Comparison of ENCODE assay signal across 8 mouse cellular contexts in genomic region chr3:144412538-144413272, GRCm38 (mm10).
DNase-seq lines count a peak whose midpoint lies in the region; ATAC-seq lines count a peak whose summit lies in the region.

No protein-coding gene starts in this region.

- H3K27ac ChIP-seq in heart, embryonic 11.5 days (ENCODE audit: low read depth, low read length) = no peak overlapping the region
- no peak overlapping the region for H3K27ac ChIP-seq in intestine, embryonic 15.5 days

- no peak overlapping the region for H3K9ac ChIP-seq in heart, embryonic 11.5 days (ENCODE audit: low read depth, low read length)
- H3K9ac ChIP-seq in intestine, embryonic 15.5 days = no peak overlapping the region

- ATAC-seq in heart, embryonic 11.5 days (replicated peaks; ENCODE audit: insufficient number of reproducible peaks, low FRiP score, low TSS enrichment) = no peak
- peak; percentile 49; the same call in 1 of the 2 replicates for ATAC-seq in intestine, embryonic 15.5 days
- ATAC-seq in neutrophil, adult 5-6 weeks (ENCODE audit: extremely low read depth, insufficient number of reproducible peaks, low FRiP score, poor library complexity, severe bottlenecking) = peak; percentile 3; the same call in 1 of the 2 replicates

- peaks cover 7% of the 10 kb centered on the region; the same call in 1 of the 2 replicates for H3K4me1 ChIP-seq in heart, embryonic 11.5 days (ENCODE audit: control insufficient read depth, insufficient read depth, low read length)
- H3K4me1 ChIP-seq in intestine, embryonic 15.5 days (replicated peaks) = 0 out of 2 replicates have a peak, but pooled peaks cover 5% of the 10 kb centered on the region

- no peak overlapping the region for H3K4me3 ChIP-seq in heart, embryonic 11.5 days (ENCODE audit: low read depth, low read length)
- H3K4me3 ChIP-seq in intestine, embryonic 15.5 days (replicated peaks) = no peak overlapping the region

- no peak for DNase-seq in heart, postnatal 25 days (ENCODE audit: low spot score)
- peak; percentile 64 for DNase-seq in embryo, embryonic 9.5 days (ENCODE audit: extremely low spot score)
- DNase-seq in cerebellum, postnatal 36 days = no peak
- no peak for DNase-seq in frontal cortex, postnatal 14 days (ENCODE audit: low spot score in 2 of 2)
- DNase-seq in cerebellum, adult 11-12 months = no peak

- H3K4me2 ChIP-seq in heart, embryonic 11.5 days = peak overlapping the region; percentile 44
- peak overlapping the region; percentile 42 for H3K4me2 ChIP-seq in intestine, embryonic 15.5 days (replicated peaks)

- no peaks in the 10 kb centered on the region for H3K36me3 ChIP-seq in heart, embryonic 11.5 days (ENCODE audit: control insufficient read depth, insufficient read depth, low read length)
- H3K36me3 ChIP-seq in intestine, embryonic 15.5 days = no peaks in the 10 kb centered on the region

- intact Hi-C loops in heart, postnatal 25 days (cut with DNase I) = no loop called here

- no peaks in the 10 kb centered on the region for H3K9me3 ChIP-seq in heart, embryonic 11.5 days (replicated peaks; ENCODE audit: control insufficient read depth, low read length)
- no peaks in the 10 kb centered on the region for H3K9me3 ChIP-seq in intestine, embryonic 15.5 days

- no peaks in the 10 kb centered on the region for H3K27me3 ChIP-seq in heart, embryonic 11.5 days (ENCODE audit: control insufficient read depth, insufficient read depth, low read length)
- H3K27me3 ChIP-seq in intestine, embryonic 15.5 days (replicated peaks) = no peaks in the 10 kb centered on the region

- 7% methylated on average over 10 of the region's 10 CpGs for WGBS in heart, embryonic 11.5 days (ENCODE audit: insufficient replicate concordance)
- 6% methylated on average over 10 of the region's 10 CpGs for WGBS in intestine, embryonic 15.5 days
